Mouse (Mus musculus) T-helper 1 cell (primary cell): Measurements from ENCODE around the gene Rbms3.

Experiments
- in situ Hi-C: fragments of 300-600 bp; cut with MboI, MseI; formaldehyde crosslinking; loops from one replicate; pipeline ENCODE4 v1.15.1; 2025; ENCODE audit warnings: high pct_unique_total_duplicates

Gene Rbms3

GRCm38 (mm10) chr9:117048641-117049040, 581.1 kb downstream of the Rbms3 start:
- in situ Hi-C loops: no loop called here

GRCm38 (mm10) chr9:117041993-117042366, 587.7 kb downstream of the Rbms3 start:
- in situ Hi-C loops: no loop called here

GRCm38 (mm10) chr9:117041291-117041992, 588.3 kb downstream of the Rbms3 start:
- in situ Hi-C loops: no loop called here

- in situ Hi-C loops: no loop called here
Observed at GRCm38 (mm10) chr9:117039941-117040453, 589.7 kb downstream of the Rbms3 start.

- in situ Hi-C loops: no loop called here
Observed at GRCm38 (mm10) chr9:117032690-117033089, 597.0 kb downstream of the Rbms3 start.

GRCm38 (mm10) chr9:117031237-117031636, 598.5 kb downstream of the Rbms3 start:
- in situ Hi-C loops: no loop called here

GRCm38 (mm10) chr9:117030837-117031236, 598.9 kb downstream of the Rbms3 start:
- in situ Hi-C loops: no loop called here

GRCm38 (mm10) chr9:117029953-117030352, 599.8 kb downstream of the Rbms3 start:
- in situ Hi-C loops: no loop called here

- in situ Hi-C loops: no loop called here
Observed at GRCm38 (mm10) chr9:117028586-117028985, 601.1 kb downstream of the Rbms3 start.

- in situ Hi-C loops: no loop called here
Observed at GRCm38 (mm10) chr9:117022086-117022485, 607.6 kb downstream of the Rbms3 start.

GRCm38 (mm10) chr9:117021506-117021905, 608.2 kb downstream of the Rbms3 start:
- in situ Hi-C loops: no loop called here

- in situ Hi-C loops: no loop called here
Observed at GRCm38 (mm10) chr9:117020216-117020615, 609.5 kb downstream of the Rbms3 start.

- in situ Hi-C loops: no loop called here
Observed at GRCm38 (mm10) chr9:117018741-117019163, 611.0 kb downstream of the Rbms3 start.

- in situ Hi-C loops: no loop called here
Observed at GRCm38 (mm10) chr9:117018301-117018700, 611.4 kb downstream of the Rbms3 start.

- in situ Hi-C loops: no loop called here
Observed at GRCm38 (mm10) chr9:117016605-117017319, 613.0 kb downstream of the Rbms3 start.

GRCm38 (mm10) chr9:117013386-117013785, 616.3 kb downstream of the Rbms3 start:
- in situ Hi-C loops: no loop called here

GRCm38 (mm10) chr9:117010801-117011200, 618.9 kb downstream of the Rbms3 start:
- in situ Hi-C loops: no loop called here

- in situ Hi-C loops: no loop called here
Observed at GRCm38 (mm10) chr9:117008194-117008593, 621.5 kb downstream of the Rbms3 start.

GRCm38 (mm10) chr9:117002083-117002482, 627.6 kb downstream of the Rbms3 start:
- in situ Hi-C loops: no loop called here

GRCm38 (mm10) chr9:116999186-116999585, 630.5 kb downstream of the Rbms3 start:
- in situ Hi-C loops: no loop called here

- in situ Hi-C loops: no loop called here
Observed at GRCm38 (mm10) chr9:116990321-116990720, 639.4 kb downstream of the Rbms3 start.

- in situ Hi-C loops: no loop called here
Observed at GRCm38 (mm10) chr9:116980801-116981200, 648.9 kb downstream of the Rbms3 start.

GRCm38 (mm10) chr9:116977428-116977827, 652.3 kb downstream of the Rbms3 start:
- in situ Hi-C loops: no loop called here
